Mouse (Mus musculus): Measurements from ENCODE around the gene Tob1.

Tob1 gene

DNA sequence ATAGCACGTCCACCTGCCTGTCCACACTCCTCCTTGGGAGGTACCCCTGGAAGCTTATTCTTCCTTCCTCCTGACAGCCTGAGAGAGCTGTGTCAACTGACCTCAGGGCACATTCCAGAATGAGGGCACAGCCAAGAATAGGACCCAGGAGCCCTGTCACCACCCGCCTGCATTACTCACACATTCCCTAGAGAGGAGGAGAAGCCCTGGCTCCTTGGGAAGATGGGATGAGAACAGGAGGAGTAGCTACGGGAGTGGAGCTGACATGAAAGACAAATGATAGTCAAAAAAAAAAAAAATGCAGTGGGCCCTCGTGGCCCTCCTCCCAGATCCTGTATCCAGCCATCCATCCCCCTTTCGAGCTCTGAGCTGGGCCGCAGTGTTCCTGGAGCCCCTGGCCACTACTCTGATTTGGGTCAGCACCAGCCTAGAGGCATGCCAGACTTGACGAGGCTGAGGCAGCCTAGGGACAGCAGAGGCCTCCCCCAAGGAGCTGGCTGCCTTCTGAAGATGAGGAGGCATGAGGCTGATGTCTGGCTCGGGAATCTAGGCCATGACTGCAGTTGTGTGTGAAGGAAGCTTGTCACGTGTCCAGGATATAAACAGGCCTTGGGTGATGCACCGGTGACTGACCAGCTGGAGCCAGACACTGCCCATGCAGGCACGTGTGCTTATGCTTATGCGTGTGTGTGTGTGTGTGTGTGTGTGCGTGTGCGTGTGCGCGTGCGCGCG is 20.7 kb downstream of the Tob1 start:
- no peaks in the 10 kb centered on the region for H3K36me3 ChIP-seq (ENCODE audit: control insufficient read depth, insufficient read depth, low read length, poor library complexity, severe bottlenecking)
- DNase-seq (ENCODE audit: low read depth, low spot score): no peak
- no peaks in the 10 kb centered on the region for H3K27me3 ChIP-seq (ENCODE audit: control insufficient read depth, insufficient read depth, low read length, poor library complexity, severe bottlenecking)

DNA sequence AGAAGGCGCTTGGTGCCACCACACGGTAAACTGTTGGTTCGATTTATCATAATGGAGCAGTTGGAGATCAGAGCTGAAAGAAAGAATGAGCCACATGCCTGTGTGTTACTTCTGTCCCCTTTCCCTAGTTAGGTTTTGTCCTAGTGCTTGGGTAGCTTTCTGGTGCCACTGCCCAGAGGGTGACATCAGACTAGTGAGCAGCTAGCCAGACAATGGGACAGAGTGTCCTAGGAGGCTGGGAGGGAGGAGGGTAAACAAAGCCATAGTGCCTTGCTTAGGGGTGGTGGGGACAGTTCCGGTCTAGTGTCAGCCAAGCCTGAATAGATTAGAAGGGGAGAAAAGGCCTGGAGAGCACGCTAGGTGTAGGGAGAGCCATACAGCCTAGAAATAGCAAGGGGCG is 22.2 kb downstream of the Tob1 start:
- H3K36me3 ChIP-seq (ENCODE audit: control insufficient read depth, insufficient read depth, low read length, poor library complexity, severe bottlenecking): no peaks in the 10 kb centered on the region
- no peak for DNase-seq (ENCODE audit: low read depth, low spot score)
- no peaks in the 10 kb centered on the region for H3K27me3 ChIP-seq (ENCODE audit: control insufficient read depth, insufficient read depth, low read length, poor library complexity, severe bottlenecking)

DNA sequence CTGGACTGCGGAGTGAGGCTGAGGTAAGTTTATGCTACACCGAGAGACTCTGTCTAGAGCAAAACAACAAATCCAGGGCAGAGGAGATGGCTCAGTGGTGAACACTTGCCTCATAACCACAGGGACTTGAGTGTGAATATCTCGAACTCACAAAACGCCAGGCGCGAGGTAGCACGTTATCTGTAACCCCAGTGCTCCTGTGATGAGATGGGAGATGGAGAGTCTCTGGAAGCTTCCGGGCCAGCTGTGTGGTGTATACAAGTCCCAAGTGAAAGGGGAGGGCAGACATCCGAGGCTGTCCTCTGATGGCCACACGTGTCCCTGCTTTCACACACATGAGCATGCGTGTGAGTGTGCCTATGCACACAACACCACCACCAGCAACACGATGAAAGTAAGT is 23.1 kb downstream of the Tob1 start:
- no peak for DNase-seq (ENCODE audit: low read depth, low spot score)
- Histone ChIP-seq H3K27me3 (ENCODE audit: control insufficient read depth, insufficient read depth, low read length, poor library complexity, severe bottlenecking) (no peaks in the 10 kb centered on the region), H3K36me3 (ENCODE audit: control insufficient read depth, insufficient read depth, low read length, poor library complexity, severe bottlenecking) (no peaks in the 10 kb centered on the region)

DNA sequence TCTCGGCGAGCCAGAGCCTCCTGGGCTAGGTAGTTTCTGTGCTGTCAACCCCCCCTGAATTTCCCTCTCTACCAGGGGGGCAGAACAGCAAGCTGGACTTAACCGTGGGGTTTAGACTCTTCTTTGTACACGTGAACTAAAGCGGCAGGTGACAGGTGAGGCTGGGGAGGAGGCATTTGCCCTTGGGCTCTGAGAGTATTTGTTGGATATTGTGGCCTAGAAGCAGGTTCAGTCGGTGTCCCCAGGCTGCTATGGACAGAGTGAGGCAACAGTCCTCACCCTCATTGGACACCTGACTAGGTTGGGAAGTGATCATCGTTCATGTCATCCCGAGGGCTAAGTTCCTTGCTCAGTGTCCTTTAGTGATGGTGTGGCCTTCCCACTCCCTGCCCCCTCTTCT is 23.6 kb downstream of the Tob1 start:
- Histone ChIP-seq H3K36me3 (ENCODE audit: control insufficient read depth, insufficient read depth, low read length, poor library complexity, severe bottlenecking) (no peaks in the 10 kb centered on the region), H3K27me3 (ENCODE audit: control insufficient read depth, insufficient read depth, low read length, poor library complexity, severe bottlenecking) (no peaks in the 10 kb centered on the region)
- no peak for DNase-seq (ENCODE audit: low read depth, low spot score)

DNA sequence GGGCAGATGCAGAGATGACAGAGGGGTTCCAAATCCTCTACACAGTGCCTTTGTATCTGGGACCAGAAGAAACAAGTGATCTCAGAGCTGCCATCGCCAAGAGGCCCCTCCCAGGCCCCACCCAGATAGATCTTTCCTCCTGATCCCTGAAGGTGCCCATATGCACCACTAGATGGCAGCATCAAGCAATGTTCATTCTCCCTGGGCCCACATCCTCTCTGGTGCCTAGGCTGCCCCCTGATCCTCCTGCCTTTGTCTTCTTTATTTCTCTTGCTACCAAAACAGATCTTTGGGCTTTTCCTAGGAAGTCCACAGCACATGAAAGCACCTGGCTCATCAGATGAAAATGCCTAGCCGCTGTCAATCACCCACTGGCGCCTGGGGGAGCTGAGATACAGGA is 24.8 kb downstream of the Tob1 start:
- Histone ChIP-seq H3K36me3 (ENCODE audit: control insufficient read depth, insufficient read depth, low read length, poor library complexity, severe bottlenecking) (no peaks in the 10 kb centered on the region), H3K27me3 (ENCODE audit: control insufficient read depth, insufficient read depth, low read length, poor library complexity, severe bottlenecking) (no peaks in the 10 kb centered on the region)
- peak; percentile 84 for DNase-seq (ENCODE audit: low read depth, low spot score)

DNA sequence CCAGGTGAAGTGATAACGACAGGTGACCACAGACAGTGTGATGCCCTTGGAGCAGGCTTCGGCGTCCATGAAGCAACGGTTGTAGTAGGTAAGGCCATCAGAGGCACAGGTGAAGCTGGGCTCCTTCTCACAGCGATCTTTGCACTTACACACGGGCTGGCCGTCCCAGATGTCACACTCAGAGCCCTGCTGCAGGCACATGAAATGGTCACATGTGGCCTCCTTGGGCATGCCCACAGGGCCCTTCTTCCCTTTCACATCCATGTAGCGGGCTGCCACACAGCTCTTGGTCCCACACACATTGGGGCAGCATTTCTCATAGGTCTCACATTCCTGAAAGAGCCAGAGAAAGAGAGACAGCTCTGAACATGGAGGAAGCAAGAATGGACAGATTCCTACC is 27.5 kb downstream of the Tob1 start:
- DNase-seq (ENCODE audit: low read depth, low spot score): no peak

DNA sequence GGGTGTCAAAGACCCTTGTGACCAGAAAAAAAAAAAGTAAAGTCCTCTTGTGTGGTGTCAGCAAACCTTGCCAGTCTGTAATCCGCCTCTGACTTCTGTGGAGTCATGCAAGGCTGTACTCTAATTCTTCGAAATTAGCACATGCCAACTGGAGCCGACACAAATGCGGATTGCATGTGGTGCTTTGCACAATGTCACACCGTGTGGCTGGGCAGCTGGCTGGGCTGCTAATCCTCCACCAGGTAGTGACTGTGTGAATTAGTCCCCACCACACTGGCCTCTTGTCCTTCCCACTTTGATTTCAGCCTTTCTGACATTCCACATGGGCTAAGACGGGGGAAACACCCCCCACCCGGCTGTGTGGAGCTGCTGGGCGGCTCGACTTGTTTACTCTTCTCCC is 28.5 kb downstream of the Tob1 start:
- DNase-seq (ENCODE audit: low read depth, low spot score): no peak
- Histone ChIP-seq H3K27me3 (ENCODE audit: control insufficient read depth, insufficient read depth, low read length, poor library complexity, severe bottlenecking) (no peaks in the 10 kb centered on the region), H3K36me3 (ENCODE audit: control insufficient read depth, insufficient read depth, low read length, poor library complexity, severe bottlenecking) (no peaks in the 10 kb centered on the region)

More for the DNA sequence above, 27.5 kb downstream of the Tob1 start:
- H3K36me3 ChIP-seq (ENCODE audit: control insufficient read depth, insufficient read depth, low read length, poor library complexity, severe bottlenecking): no peaks in the 10 kb centered on the region
- H3K27me3 ChIP-seq (ENCODE audit: control insufficient read depth, insufficient read depth, low read length, poor library complexity, severe bottlenecking): no peaks in the 10 kb centered on the region

DNA sequence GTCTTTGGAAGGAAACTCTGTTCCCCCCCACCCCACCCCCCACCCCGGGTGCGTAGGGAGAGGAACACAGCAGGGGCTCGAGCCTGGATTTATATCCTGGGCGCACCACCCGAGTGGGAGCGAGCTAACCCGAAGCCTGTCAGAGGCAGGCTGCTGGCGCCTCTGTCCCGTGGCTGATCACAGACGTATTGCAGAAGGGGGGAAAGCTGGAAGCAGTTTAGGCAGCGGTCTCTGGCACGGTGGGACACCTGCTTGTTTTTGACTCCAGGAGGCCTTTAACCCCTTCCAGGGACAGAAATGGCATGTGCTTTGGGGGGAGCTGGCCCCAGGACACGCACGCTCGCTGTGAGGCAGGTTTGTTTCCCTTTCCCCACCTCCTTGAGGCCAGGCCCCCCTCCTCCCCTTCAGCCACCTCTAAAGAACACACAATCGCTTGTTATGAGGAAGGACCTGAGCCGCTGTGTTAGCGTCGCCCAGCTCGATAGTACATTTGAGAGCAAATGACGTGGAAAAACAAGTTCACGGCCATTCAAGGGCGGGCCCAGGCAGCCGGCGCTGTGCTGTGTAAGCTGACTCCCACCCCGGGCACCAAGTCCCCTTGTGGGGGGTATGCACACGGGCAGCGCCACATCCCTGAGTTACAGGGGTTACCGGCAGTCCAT is 31.6 kb downstream of the Tob1 start:
- H3K27me3 ChIP-seq (ENCODE audit: control insufficient read depth, insufficient read depth, low read length, poor library complexity, severe bottlenecking): no peaks in the 10 kb centered on the region
- DNase-seq (ENCODE audit: low read depth, low spot score): peak; percentile 9

DNA sequence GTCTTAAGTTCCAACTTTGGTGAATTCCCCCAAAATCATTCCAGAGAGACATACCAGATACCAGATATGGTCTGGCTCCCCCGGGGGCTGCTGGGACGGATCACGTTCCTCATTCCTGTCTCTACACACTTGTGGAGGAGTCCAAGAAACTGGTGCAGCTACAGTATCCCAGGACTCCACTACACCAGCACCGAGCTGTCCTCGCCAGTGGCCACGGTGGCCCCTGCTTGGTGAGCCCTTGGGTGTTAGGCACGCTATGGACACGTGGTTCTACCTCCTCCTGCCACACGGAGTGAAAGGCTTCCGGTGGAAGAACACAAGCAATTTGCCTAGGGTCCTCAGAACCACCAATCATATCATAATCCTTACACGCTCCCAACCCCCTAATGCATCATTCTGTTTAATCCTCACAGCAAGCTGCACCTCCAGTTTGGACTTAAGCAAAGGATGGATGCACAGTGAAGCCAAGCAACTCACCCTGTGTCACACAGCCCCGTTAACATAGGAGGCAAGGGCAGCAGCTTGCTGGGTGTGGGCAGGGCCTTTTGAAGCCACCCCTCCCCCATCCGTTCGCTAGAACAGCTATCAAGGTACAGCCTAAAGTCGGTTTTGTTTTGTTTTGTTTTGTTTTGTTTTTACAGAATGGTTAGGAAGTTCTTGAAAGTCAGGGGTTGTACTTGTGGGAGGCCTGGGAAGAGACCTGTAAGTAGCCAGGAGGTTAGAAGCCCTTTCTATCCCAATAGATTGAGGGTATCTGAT is 32.3 kb downstream of the Tob1 start:
- no peaks in the 10 kb centered on the region for H3K27me3 ChIP-seq (ENCODE audit: control insufficient read depth, insufficient read depth, low read length, poor library complexity, severe bottlenecking)
- H3K36me3 ChIP-seq (ENCODE audit: control insufficient read depth, insufficient read depth, low read length, poor library complexity, severe bottlenecking): no peaks in the 10 kb centered on the region
- DNase-seq (ENCODE audit: low read depth, low spot score): no peak

More for the DNA sequence above, 31.6 kb downstream of the Tob1 start:
- no peaks in the 10 kb centered on the region for H3K36me3 ChIP-seq (ENCODE audit: control insufficient read depth, insufficient read depth, low read length, poor library complexity, severe bottlenecking)

DNA sequence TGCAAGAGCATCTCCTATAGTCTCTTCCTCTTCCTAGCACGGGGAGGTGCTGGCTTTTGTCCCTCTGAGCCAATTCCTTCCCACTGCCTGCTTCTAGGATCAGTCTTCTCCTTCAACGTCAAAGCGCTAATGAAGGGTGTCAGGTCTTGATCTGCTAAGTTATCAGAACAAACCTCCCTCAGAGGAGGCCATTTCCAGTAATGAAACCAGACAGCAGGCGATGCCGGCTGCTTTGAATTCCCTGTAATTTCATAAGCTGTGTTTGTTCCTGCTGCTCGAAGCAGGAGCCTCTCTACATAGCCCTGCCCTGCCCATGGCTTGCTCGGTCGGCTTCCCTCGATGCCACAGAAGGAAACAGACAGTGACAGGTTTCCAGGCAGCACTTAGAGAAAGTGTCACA is 33.1 kb downstream of the Tob1 start:
- no peaks in the 10 kb centered on the region for H3K36me3 ChIP-seq (ENCODE audit: control insufficient read depth, insufficient read depth, low read length, poor library complexity, severe bottlenecking)

DNA sequence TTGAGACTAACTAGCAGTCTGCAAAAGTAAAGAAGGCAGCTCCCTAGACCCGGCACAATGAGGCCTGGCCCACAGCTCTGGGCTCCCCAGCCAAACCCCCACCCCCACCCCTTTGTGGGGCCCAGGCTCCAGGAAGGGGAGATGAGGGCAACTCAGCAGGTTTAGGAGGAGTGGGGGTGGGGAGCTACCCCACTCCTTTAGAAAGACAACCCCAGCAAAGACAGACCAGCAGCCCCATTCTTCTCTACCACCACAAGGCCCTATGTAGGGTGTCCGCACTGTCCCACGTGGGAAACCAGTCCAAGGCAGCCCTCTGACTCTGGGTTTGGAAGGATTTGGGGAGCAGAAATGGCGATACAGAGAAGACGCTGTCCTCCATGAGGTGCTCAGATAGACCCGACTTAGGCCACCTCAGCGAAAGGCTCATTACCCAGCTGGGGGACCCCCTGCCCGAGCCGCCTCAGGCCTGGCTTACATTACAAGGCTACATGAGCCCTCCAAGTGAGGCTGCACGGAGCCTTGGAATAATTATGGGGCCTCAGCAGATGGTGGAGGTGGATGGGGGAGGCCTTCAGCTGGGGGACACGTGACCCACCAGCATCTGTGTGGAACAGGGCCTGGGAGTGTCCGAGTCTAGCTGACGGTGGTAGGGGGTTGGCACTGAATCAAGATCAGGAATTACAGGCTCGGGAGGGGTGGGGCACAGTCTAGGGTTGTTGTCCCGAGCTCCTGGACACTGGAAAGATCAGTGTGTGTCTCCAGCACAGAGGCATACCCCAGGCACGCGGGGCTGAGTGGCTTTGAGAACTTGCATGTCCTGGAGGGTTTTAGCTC is 34.9 kb downstream of the Tob1 start, which contains the start of gene Wfikkn2:
Gene Wfikkn2, minus strand, starts transcription at position 51 of the 834 bp plus-strand sequence.
- Histone ChIP-seq H3K27me3 (ENCODE audit: control insufficient read depth, insufficient read depth, low read length, poor library complexity, severe bottlenecking) (no peaks in the 10 kb centered on the region), H3K36me3 (ENCODE audit: control insufficient read depth, insufficient read depth, low read length, poor library complexity, severe bottlenecking) (no peaks in the 10 kb centered on the region)
- no peak for DNase-seq (ENCODE audit: low read depth, low spot score)

More for the DNA sequence above, 33.1 kb downstream of the Tob1 start:
- H3K27me3 ChIP-seq (ENCODE audit: control insufficient read depth, insufficient read depth, low read length, poor library complexity, severe bottlenecking): no peaks in the 10 kb centered on the region
- no peak for DNase-seq (ENCODE audit: low read depth, low spot score)

DNA sequence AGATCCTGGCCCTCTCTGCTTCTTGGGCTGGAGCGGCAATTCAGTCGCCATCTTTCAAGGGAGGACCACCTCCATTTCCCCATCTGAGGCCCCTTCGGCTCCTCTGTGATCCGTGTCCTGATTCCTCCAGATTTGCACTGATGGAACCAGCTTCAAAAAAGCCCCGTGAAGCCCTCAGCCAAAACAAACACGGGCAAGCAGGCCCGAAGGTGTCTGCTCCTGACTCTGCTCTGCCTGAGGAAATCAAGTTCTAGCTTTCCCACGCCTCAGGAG is 35.5 kb downstream of the Tob1 start:
- Histone ChIP-seq H3K36me3 (ENCODE audit: control insufficient read depth, insufficient read depth, low read length, poor library complexity, severe bottlenecking) (no peaks in the 10 kb centered on the region), H3K27me3 (ENCODE audit: control insufficient read depth, insufficient read depth, low read length, poor library complexity, severe bottlenecking) (no peaks in the 10 kb centered on the region)
- no peak for DNase-seq (ENCODE audit: low read depth, low spot score)

DNA sequence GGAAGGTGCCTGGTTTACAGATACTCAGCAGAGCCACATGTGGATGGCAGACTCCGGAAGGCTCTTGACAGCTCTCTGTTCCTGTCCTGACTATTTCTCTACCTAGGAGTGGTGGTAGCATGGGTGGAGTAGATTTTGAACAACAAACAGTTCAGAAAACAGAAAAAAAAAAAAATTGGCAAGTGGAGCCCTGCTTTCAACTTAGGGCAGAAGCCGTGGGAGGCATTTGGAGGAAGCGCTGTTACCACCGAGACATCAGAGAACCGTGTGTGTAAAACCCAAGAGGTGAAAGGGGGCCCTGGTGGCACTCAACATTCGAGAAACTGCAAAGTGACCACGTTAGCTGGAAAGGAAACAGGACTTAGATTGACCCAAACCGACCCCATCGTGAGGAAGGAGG is 41.9 kb downstream of the Tob1 start:
- DNase-seq (ENCODE audit: low read depth, low spot score): no peak

DNA sequence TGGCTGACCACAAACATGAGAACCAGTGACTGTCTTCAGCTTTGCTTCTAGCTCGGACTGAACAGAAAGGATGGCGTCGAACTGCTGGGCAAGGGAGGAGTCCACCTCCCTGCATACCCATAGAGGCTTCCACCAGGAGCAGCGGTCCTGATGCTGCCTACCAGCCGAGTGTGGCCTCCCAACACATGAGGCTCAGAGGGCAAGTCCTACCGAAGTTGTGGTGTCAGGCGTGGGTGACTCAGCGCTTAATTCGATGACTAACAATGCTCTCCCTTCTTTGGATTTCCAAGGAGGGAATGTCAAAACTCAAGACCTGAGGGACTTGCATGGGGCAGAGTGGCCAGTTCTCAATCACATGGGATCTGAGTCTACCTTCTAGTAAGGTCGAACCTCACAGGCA is 42.4 kb downstream of the Tob1 start:
- no peaks in the 10 kb centered on the region for H3K36me3 ChIP-seq (ENCODE audit: control insufficient read depth, insufficient read depth, low read length, poor library complexity, severe bottlenecking)
- DNase-seq (ENCODE audit: low read depth, low spot score): no peak
- H3K27me3 ChIP-seq (ENCODE audit: control insufficient read depth, insufficient read depth, low read length, poor library complexity, severe bottlenecking): no peaks in the 10 kb centered on the region

More for the DNA sequence above, 41.9 kb downstream of the Tob1 start:
- no peaks in the 10 kb centered on the region for H3K27me3 ChIP-seq (ENCODE audit: control insufficient read depth, insufficient read depth, low read length, poor library complexity, severe bottlenecking)
- H3K36me3 ChIP-seq (ENCODE audit: control insufficient read depth, insufficient read depth, low read length, poor library complexity, severe bottlenecking): no peaks in the 10 kb centered on the region

Measured in splenic B cell, adult 2 months (primary cell).